Mouse (Mus musculus) neural tube, embryonic 14.5 days (tissue): ENCODE measurements around the gene Abca7. TPM values are rescaled to one million over a fixed set of nuclear protein-coding genes. Genes with fewer than 3 reads are reported as not detected.

Experiments used
- polyA plus RNA-seq: library from polyadenylated mRNA; unstranded; fragments of >200 nt; fragmentation: Nextera tagmentation; extraction: Ambion mirVana; gene quantifications from 2 replicates; pipeline ENCODE4 v1.2.1, GENCODE M21; 2014

The Abca7 gene
- polyA plus RNA-seq, 1 experiment from 2014 or later: 4.3 TPM

Other genes with a start within 250 kb of the Abca7 start
- gene Polrmt, start 249.9 kb upstream of the Abca7 start, polyA plus RNA-seq: 34.9 and 36.7 TPM in 2 replicates
- 2.0 and 2.3 TPM in 2 replicates for gene Fgf22, start 241.4 kb upstream of the Abca7 start, polyA plus RNA-seq
- gene Rnf126, start 229.5 kb upstream of the Abca7 start, polyA plus RNA-seq: 89.3 and 93.7 TPM in 2 replicates
- gene Fstl3, start 219.2 kb upstream of the Abca7 start, polyA plus RNA-seq: 1.7 and 2.3 TPM in 2 replicates
- gene Prss57, start 205.5 kb upstream of the Abca7 start, polyA plus RNA-seq: not detected in 2 replicates
- gene Palm, start 202.9 kb upstream of the Abca7 start, polyA plus RNA-seq: 233 and 247 TPM in 2 replicates
- gene Misp, start 175.5 kb upstream of the Abca7 start, polyA plus RNA-seq: 0.35 and 0.36 TPM in 2 replicates
- 36.9 and 53.5 TPM in 2 replicates for gene Ptbp1, start 142.1 kb upstream of the Abca7 start, polyA plus RNA-seq
- 11.1 and 12.4 TPM in 2 replicates for gene Prtn3, start 122.0 kb upstream of the Abca7 start, polyA plus RNA-seq
- gene Plppr3, start 121.9 kb upstream of the Abca7 start, polyA plus RNA-seq: 299 and 327 TPM in 2 replicates
- 0.55 TPM in 1 of 2 replicates, not detected in the other for gene Elane, start 110.2 kb upstream of the Abca7 start, polyA plus RNA-seq
- gene Cfd, start 105.6 kb upstream of the Abca7 start, polyA plus RNA-seq: not detected in 2 replicates
- 33.2 and 38.7 TPM in 2 replicates for gene Med16, start 87.6 kb upstream of the Abca7 start, polyA plus RNA-seq
- gene Gm26602, start 85.6 kb upstream of the Abca7 start, polyA plus RNA-seq: 5.9 and 9.1 TPM in 2 replicates
- 2.2 and 2.3 TPM in 2 replicates for gene Kiss1r, start 79.5 kb upstream of the Abca7 start, polyA plus RNA-seq
- 253 and 265 TPM in 2 replicates for gene R3hdm4, start 75.3 kb upstream of the Abca7 start, polyA plus RNA-seq
- gene Arid3a, start 69.5 kb upstream of the Abca7 start, polyA plus RNA-seq: 3.3 and 5.1 TPM in 2 replicates
- 87.0 and 103 TPM in 2 replicates for gene Wdr18, start 36.3 kb upstream of the Abca7 start, polyA plus RNA-seq
- gene Grin3b, start 25.8 kb upstream of the Abca7 start, polyA plus RNA-seq: 0.43 and 0.61 TPM in 2 replicates
- 19.2 and 21.1 TPM in 2 replicates for gene Tmem259, start 12.2 kb upstream of the Abca7 start, polyA plus RNA-seq
- 9.9 and 40.0 TPM in 2 replicates for gene Cnn2, start 7.9 kb upstream of the Abca7 start, polyA plus RNA-seq
- gene Arhgap45, start 20.2 kb downstream of the Abca7 start, polyA plus RNA-seq: 0.83 and 1.8 TPM in 2 replicates
- 138 and 145 TPM in 2 replicates for gene Polr2e, start 43.3 kb downstream of the Abca7 start, polyA plus RNA-seq
- 512 and 546 TPM in 2 replicates for gene Gpx4, start 50.7 kb downstream of the Abca7 start, polyA plus RNA-seq
- 12.9 and 13.3 TPM in 2 replicates for gene Sbno2, start 109.1 kb downstream of the Abca7 start, polyA plus RNA-seq
- 21.3 and 26.0 TPM in 2 replicates for gene Stk11, start 119.3 kb downstream of the Abca7 start, polyA plus RNA-seq
- 472 and 519 TPM in 2 replicates for gene Atp5d, start 142.1 kb downstream of the Abca7 start, polyA plus RNA-seq
- gene Cbarp, start 144.3 kb downstream of the Abca7 start, polyA plus RNA-seq: 82.2 and 101 TPM in 2 replicates
- 38.8 and 39.8 TPM in 2 replicates for gene Midn, start 151.8 kb downstream of the Abca7 start, polyA plus RNA-seq
- 249 and 286 TPM in 2 replicates for gene Cirbp, start 169.5 kb downstream of the Abca7 start, polyA plus RNA-seq
- gene 1600002K03Rik, start 176.4 kb downstream of the Abca7 start, polyA plus RNA-seq: 6.4 and 7.8 TPM in 2 replicates
- gene Efna2, start 183.0 kb downstream of the Abca7 start, polyA plus RNA-seq: 24.0 and 25.9 TPM in 2 replicates
- 35.0 and 37.4 TPM in 2 replicates for gene Mum1, start 229.9 kb downstream of the Abca7 start, polyA plus RNA-seq